Mouse (Mus musculus) cerebellum, postnatal 36 days (tissue): Measurements from ENCODE around the gene Robo1.
"Not testable (repeated sequence)": the region's sequence is repeated elsewhere in the genome, so short reads cannot be mapped to it uniquely, and the experiment has no call there.

Experiments used
- DNase-seq, 2 experiments: peaks; one replicate each; pipeline ENCODE4 v3.0.0; 2021 to 2022; ENCODE audit warnings: mixed read lengths in 2 of 2

Gene Robo1

DNA sequence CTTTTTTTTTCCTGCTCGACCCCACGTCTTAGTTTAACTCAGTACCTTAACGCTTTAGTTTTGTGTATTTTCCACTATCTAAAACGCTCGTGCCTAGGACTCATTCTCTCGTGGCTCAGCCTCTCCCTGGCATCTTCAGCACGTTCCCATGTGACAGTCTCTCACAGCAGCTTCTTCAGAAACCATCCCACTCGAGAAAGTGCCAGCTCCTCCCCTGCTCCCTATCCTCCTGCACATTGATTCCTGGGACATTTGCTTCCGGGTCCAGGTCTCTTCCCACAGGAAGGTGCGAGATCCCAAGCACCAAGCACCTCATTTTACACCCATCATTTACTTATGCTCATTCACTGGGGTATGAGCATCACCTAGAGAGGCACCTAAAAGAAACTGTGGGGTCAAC, 150.0 kb downstream of the Robo1 start:
- no peak for DNase-seq

DNA sequence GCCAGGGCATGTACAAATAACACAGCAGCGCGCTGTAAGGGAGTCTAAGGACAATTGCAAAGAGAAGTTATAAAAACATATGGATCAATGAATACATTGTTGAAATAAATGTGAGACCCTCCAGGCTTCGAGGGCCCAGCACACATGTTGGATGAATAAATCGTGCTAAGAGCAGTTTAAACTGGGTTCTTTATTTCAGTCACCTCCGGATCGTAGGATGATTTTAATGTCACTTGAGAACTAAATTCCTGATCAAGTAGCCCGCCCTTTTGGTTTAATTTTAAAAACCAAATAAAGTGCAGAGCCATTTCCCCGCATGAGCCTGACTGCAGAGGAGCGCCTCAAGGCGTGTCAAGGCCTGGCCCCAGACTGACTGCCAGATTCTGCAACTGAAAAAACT, 150.5 kb downstream of the Robo1 start:
- no peak for DNase-seq

DNA sequence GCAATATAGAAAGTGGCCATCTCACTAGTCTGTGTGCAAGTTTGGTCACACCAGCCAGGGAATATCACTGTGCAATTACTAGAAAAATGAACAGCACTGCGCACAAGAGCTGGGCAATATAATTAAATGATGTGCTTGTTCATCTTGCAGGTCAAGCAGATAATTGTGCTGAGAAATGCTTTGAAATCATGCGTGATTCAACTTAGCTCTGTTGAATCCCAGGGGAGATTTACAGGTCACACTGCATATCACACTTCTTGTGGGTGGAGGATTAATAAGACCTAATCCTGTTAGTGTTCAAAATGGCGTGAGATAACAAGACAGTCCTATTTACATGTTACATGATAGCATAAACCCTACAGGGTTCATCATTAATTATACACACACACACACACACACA, 157.6 kb downstream of the Robo1 start:
- DNase-seq: no peak

DNA sequence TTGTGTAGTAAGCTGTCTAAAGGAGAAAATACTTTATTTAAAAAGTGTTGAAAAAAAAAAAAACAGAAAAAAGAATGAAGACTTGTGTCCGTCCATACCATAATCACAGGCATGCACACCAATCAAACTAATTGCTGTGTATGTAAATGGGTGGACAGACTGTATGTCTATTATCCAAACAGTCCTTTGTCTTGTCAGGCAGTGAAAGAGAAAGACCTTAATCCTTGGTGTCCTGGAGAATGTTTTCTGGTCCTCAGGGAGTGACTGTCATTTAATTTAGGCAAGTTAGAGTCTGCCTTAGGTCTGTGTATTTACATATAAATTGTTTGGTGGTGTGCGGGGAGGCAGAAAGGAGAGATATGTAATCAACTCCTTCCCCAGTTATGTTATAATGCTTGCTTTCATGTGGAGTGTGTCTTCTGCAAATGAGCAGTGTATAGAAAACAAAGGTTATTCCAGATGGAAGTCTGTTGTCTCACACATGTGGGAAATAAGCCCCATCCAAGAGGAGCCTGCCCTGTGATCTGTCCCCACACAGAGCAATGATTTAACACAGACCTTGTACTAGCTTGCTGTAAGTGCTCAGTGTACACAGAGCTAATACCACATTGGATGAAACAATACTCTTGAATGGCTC, 162.0 kb downstream of the Robo1 start:
- DNase-seq: no peak

DNA sequence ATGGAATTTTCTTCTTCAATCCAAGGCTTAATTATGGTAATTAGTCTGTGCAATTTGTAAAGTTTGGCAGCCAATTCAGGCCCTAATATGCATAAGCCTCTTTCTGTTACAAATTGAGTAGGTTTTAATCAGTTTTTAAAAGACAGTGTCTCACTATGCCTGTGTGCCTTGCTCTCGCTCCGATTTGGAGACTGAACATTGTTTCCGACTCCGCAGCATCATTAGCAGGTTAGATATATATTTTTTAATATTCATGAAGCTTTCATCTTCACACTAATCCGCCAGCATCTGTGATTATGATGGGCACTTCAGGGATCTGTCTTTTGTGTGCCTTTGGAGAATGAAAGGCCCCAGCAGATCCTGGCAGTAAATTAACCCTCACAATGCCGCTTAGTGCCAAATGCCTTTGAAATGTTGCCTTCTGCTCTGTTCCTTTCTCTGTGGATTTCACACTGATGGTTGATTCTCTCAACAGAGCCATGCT, 202.7 kb downstream of the Robo1 start:
- no peak for DNase-seq

DNA sequence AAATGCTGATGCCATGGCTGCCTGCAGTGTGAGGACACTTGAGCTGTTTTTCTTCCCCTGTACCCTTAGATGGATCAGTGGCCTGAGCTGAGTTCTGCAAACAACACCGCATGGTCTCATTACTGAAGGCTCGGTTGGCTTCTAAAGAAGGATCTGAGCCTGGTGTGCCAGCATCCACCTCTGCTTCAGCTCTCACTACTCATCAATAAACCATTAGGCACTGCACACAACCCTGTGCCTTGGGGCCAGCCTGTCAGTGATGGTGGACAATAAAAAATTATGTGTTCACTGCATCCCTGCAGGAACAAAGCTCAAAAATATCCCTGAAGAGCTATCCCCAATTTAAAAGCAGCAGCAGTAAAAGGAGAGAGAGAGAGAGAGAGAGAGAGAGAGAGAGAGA, 223.2 kb downstream of the Robo1 start:
- no peak for DNase-seq

DNA sequence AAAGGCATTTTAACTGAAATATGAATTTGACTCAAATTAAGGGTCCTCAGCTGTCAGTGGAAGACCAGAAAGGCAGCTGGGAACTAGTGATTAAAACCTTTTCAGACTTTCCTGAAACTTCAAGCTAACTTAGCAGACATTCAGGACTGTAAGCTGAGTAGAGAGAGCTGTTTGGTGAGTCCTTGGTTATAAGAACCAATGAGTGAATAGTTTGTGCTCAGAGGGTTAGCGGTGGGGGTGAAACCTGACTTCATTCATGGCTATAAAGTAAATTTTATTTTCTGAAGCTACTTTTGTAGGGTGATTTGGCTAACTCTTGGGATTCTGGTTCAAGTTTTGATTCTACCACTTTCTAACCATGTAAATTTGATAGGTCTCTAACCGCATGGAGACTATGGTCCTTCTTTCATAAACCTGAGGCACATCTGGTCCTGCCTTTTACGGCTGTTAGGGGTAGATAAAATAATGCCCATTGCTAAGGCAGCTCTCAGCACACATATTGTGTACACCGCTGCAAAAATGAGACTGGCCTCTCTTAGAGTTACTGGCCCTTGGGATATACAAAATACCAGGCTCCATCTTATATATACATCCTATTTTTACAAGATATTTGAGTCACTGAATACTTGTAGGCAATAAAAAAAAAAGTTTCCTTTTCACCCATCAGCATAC, 225.9 kb downstream of the Robo1 start:
- DNase-seq: no peak

DNA sequence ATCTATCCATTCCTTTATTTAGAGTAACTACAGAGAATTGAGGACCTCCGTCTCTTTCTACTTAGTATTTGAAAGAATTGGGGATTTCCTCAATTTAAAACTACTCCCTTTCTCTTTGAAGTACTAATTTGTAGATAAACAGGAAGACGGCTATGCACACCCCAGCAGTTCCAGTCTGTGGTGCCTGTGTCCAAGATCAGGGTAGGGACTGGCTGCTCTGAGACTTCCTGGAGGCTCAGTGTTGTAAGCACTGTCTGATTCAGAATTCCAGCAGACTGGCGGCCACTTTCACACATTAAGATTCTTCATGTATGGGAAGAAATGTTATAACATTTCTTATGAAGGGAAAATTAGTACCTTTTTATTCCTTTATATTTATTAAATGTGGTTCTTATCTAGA, 230.1 kb downstream of the Robo1 start:
- DNase-seq: no peak

DNA sequence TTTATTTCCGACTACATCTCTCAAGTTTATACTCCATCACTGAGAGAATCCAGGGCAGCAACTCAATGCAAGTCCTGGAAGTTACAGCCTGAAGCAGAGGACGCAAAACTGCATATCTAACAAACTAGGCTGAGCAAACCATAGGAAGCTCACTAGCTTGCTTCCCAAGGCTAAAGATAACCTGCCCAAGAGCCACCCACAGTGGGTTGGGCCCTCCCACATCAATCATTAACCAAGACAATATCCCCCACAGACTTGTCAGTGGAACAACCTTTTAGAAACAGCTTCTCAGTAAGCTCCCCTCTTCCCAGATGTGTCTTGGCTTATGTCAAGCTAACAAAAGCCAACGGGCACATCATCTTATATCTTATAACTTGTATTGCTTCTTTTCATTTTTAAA, 235.8 kb downstream of the Robo1 start:
- DNase-seq: no peak

DNA sequence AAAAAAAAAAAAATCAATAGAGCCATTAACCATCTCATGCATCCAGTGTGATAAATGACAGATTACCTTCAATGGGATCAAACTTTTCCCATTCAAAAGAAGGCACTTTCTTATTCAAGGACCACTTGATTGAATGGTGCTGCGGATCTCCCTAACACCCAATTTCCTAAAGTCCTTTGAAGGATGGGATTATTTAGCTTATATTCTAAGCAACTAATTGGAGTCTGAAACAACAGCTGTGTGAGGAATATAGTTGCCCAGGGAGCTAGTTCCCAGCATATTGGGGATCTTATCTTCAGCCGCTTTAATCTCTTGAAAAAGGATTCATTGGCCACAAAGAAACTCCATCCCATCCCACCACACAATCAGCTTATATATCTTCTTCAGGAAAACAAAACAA, 236.8 kb downstream of the Robo1 start:
- DNase-seq: no peak

DNA sequence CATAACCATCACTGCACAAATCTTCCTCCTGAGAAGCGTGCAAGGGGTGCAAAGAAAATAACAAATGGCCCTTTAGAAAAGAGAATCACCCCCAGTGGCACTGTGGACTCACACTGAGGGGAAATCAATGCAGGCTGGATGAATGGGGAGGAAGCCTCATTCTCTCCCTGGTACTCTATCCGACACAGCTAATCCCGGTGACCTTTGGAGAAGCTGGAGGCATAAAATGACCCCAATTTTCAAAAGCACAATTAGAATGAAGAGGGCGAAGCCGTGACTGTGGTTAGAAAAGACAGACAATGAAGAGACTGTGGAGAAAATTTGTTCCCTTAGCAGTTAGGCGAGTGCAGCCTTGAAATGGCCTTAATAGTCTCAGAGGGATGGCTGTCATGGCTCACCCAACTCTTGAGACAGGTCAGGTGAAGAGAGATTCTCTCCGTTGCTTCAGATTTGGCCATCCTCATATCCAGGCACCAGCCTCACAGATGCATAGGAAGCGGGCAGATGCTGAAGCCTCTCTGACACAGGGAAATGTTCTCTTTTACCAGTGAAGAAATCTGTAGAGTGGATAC, 243.7 kb downstream of the Robo1 start:
- DNase-seq: no peak

DNA sequence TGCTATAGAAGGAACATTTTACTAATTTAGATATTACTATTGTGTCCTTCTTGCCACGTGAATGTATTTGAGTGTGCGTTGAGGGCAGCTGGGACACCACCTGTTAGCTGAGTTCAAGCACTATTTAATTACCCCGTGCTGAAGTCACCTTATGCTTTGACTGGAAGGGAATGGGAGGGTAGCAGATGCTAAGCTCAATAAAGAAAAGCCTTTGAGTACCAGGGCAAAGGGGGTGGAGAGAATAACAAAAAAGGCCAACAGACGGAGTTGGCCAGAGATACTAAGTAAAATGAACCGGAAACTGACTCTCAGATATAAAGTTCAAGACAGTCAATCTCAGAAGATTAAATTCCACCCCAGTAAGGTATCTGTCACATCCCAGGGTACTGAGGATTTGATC, 245.6 kb downstream of the Robo1 start:
- DNase-seq: no peak

DNA sequence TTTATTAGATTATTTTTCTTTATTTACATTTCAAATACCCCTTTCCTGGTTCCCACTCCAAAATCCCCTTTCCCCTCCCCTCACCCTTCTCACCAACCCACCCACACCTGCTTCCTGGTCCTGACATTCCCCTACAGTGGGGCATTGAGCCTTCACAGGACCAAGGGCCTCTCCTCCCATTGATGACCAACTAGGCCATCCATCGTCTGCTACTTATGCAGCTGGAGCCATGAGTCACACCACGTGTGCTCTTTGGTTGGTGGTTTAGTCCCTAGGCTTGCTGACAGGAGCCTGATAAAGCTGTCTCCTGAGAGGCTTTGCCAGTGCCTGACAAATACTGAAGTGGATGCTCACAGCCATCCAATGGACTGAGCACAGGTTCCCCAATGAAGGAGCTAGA, 254.0 kb downstream of the Robo1 start:
- DNase-seq: not testable (repeated sequence)

DNA sequence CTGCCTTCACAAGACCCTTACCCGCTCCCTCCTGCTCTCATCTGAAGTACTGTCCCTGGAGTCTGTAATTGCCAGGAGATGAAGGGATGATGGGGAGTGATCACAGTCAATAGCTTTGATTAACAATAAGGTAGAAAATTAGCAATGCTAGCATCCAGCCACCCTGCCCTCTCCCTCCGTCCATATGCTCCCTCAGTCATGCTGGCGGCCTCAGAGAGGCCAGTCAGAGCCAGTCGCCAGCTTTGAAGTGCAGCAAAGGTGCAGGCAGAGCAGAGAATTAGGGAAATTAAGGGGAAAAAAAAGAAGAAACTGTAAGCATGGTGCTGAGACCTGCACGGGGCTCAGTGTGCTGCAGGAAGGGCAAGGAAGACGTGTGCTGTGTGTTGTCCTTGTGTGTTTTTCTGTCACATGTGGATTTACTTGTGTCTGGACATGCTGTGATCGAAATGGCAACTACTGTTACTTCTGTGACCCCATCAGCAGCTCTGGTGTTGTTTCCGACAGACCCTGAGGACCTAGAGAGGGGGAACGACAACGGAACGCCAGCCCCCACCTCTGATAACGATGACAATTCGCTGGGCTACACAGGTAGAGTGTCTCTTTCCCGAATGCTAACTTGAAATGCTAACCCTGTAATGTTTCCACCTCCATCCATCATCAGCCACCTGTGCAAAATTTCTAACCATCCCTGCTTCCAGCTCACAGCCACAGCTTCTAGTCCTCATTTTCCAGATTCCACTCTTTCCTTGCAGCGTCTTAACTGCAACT, 255.3 kb downstream of the Robo1 start:
- no peak for DNase-seq

DNA sequence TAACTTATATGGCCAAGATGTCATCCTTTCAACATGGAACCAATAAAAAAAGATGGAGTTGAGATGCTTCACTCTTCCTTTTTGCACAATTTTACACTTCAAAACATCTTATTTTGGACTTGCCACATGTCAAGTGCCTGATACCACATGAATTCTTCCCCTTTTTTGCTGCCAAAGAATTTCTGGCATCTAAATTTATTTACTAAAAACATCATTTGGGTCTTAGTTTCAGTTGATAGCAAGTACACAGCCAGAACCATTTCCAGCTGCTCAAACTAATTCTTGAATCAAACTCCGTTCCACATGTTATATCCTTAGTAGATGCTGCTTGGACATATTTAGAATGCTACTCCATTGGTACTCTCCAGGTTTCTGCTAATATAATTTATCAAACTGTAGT, 267.1 kb downstream of the Robo1 start:
- DNase-seq: no peak

DNA sequence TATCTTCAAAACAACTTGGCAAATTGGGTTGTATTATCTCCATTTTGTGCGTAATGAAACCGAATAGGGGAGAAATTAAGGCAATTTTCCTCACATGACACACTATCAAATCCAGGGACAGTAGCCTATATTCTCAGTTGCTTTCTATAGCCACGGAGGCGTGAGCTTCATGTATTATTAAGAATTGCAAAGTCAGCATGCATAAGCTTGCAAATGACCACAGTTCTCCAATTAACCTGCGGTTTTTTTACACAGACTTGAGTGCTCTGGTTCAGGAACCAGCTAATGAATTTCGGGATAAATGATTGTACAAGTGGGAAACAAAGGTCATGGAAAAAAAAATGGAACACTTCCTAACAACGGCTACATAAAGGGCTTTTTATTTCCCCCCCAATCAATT, 268.9 kb downstream of the Robo1 start:
- no peak for DNase-seq

DNA sequence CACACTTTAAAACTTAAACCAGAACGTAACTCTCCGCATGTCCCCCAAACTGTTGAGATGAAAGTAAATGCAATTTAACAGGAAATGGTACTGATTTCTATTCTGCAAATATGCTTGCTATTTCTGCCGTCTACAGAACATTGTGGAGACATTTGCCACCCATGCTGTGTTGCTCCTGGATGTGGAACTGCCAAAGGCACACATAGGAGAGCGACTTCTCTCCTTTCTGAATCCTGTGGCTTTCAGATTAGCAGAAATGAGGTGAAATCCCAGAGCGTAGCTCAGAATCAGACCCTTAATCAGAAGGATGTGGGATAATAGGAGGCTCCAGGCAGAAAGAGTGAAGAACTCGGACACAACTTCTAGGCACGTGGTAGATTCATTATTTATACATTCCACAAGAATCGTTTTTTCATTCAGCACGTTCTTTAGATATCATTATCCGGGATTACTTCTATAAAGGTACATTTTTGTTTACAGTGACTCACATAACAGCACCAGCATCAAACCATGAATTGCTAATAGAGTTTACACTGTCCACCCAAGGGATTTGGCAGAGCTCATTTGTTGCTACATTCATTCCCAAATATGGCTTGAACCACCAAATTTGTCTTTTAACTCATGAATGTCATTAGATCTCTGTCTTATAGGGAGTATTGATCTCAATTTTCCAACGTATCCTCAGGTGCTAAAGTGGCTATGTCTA, 276.5 kb downstream of the Robo1 start:
- no peak for DNase-seq

DNA sequence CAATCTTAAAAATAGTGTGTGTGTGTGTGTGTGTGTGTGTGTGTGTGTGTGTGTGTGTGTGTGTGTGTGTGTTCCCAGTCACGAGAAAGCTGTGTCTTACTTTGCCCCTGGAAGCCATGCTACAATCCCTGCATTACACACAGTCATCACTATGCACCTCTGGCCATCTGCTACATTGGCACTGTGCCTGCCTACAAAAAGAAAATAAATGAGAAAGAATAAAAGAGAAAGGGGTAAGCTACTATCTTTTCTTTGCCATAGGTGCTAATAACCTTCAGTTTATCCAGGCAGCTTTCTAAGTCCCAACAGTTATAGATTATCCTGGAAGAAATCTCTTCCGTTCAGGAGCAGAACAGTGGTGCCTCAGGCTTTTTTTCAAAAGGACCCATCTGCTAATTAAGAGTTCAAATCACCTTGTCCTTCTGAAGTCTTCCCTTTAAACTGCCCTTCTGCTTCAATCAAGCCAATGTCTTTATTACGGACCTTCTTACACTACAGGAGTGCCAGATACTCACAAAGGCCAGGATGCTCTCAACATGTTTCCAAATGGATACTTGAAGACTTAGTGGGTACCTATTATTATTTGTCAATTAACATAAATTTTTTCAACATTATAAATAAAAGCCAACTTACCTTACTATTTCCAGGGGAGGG, 277.2 kb downstream of the Robo1 start:
- no peak for DNase-seq

DNA sequence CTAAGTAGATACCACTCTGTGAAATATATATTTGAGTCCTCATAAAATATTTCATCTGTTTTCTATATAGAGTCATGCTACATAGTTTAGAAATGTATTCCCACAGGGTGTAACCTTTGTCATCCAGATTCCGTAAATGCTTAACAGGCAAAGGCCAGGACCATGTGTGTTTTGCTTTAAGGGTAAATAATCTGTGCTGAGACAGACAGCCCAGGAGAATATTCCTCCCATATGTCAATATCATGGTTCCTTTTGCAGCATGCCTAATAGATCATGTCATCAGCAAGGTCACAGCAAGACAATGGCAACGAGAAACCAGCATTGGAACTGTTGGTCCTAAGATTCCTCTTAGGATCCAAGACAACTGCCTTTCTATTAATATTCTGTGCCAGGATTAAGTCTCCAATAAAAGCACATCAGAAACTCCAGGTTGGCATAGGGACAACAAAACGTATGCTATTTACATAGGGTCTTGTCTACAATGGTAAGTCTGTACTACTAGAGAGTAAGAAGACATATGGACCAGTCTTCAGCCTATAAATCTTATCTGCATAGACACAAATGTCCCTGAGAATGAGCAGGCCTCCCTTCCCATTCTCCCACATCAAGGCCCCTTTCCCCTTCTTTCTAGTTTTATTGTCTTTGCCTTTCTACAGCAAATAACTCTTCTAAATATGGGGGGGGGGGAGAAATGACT, 279.4 kb downstream of the Robo1 start:
- no peak for DNase-seq

DNA sequence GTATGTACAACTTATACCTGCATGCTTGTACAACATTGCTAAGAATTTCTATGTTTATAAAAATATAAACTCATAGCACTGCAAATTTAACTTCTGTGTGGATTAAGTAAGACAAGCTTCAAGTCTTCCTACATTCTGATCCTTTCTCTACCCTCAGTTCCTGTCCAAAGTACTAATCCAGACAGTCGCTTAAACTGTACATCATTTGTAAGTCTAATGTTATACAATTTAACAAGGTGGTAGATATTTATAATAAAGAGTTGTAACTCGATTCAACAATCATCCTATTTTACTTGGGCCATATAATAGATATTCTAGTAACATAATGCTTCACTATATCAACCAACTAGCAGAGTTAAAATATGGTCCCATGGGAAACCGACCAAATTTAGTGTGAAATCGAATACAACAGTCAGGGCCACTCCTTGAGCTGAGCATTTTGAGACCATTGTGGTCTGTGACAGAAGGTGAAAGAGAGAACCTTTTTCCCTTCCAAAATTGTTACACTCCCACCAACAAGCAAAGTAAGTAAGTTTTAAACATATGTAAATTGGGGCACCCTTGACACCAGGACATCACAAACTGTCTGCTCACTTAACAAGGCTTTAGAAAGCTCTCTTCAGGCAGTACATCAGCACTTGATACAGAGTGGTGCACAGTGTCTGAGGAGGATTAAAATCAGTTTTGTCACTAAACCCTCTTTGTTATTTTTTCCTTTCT, 295.5 kb downstream of the Robo1 start:
- no peak for DNase-seq

DNA sequence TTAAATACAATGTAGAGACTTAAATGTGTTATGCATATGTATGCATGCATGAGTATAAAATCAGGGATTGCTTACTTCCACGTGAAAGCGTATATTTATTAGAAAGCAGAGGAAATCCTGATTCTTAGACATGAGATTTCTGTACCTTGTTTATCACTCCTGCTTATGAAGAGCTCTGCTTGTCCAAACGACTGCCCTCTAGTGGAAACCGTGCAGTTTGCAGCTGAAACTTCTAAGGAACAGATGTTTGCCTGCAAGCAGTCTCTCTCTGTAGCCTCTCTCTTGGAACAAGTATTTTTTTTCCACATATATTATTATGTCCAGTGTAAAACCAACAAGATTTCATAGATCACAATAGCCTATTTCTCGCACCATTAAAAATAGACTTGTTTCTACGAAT, 297.0 kb downstream of the Robo1 start:
- DNase-seq: peak; percentile 52 to 60
